Mouse (Mus musculus): ENCODE results near the gene Gprc5a. TPM values are rescaled to one million over a fixed set of nuclear protein-coding genes. Genes with fewer than 3 reads are reported as not detected.

Gene Gprc5a
- polyA plus RNA-seq, 1 experiment from 2014 or later: 14.0 TPM

DNA sequence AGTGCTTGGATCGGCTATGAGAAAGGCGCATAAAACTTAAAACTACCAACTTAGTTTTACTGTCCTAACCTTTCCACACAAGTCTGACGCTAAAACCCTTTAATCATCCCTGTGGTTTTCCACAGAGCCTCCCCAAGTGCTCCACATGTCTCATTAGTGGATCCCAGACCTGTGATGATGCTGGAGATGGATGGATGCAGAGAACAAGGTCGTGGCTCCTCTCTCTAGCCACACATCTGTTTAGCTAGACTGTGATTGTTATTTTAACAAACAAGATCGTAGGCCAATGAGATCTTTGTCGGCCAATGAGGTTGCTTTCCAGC, 47.6 kb downstream of the Gprc5a start:
- Histone ChIP-seq H3K4me3 (replicated peaks) (no peak overlapping the region), H3K36me3 (no peaks in the 10 kb centered on the region), H3K9ac (no peak overlapping the region), H3K27me3 (0 out of 2 replicates have a peak, but pooled peaks cover 3% of the 10 kb centered on the region), H3K4me2 (no peak overlapping the region), H3K9me3 (replicated peaks) (no peaks in the 10 kb centered on the region), H3K4me1 (peaks cover 6% of the 10 kb centered on the region; the same call in 1 of the 2 replicates), H3K27ac (no peak overlapping the region)
- ATAC-seq (replicated peaks; ENCODE audit: low FRiP score): no peak
- 17% methylated on average over 6 of the region's 6 CpGs for WGBS

DNA sequence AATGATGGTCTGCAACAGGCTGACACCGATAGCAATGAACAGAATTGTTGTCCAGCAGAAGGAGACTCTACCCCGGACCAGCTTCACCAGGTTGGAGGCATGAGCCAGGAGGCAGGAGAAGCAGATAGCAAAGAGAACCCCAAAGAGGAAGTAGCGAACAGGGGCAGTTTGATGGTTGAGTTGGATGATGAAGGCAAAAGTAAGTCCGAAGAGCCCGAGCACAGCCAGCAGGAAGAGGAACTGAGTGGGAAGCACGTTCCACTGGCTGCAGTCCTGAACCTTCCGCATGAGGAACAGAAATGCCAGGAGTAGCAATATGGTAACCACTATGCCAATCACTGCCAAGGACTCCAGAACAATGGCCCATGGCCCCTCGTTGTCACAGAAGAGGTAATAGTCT, 51.0 kb downstream of the Gprc5a start:
- 95% methylated on average over 8 of the region's 8 CpGs for WGBS
- ATAC-seq (replicated peaks; ENCODE audit: low FRiP score): no peak
- peaks cover 6% of the 10 kb centered on the region; the same call in 1 of the 2 replicates for H3K4me1 ChIP-seq
- no peaks in the 10 kb centered on the region for H3K9me3 ChIP-seq (replicated peaks)
- 0 out of 2 replicates have a peak, but pooled peaks cover 3% of the 10 kb centered on the region for H3K27me3 ChIP-seq
- H3K27ac ChIP-seq: no peak overlapping the region
- no peak overlapping the region for H3K4me3 ChIP-seq (replicated peaks)
- H3K4me2 ChIP-seq: no peak overlapping the region
- no peaks in the 10 kb centered on the region for H3K36me3 ChIP-seq
- no peak overlapping the region for H3K9ac ChIP-seq

DNA sequence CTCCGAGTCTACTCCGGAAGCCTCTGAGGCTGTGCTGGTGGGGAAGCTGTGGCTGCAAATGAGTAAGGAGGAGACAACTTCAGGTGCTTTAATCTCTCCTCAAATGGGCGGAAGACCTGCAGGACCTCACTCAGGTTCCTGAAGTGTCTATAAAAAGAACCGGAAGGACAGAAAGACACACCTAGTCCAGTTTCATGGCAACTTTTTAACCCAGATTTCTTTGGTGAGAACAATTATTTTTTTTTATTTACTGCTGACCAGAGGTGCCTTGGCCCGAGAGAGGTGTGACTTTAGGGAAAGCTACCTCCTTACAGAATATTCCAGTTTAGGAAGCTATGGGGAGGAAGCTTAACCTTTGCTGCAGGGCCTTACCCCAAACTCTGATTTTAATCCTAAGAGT, 52.7 kb downstream of the Gprc5a start, which contains the start of gene Gprc5d:
Gene Gprc5d (minus strand): TSS at position 101 of the 400 bp plus-strand sequence.
- no peak for ATAC-seq (replicated peaks; ENCODE audit: low FRiP score)
- WGBS: 80% methylated on average over 5 of the region's 5 CpGs

DNA sequence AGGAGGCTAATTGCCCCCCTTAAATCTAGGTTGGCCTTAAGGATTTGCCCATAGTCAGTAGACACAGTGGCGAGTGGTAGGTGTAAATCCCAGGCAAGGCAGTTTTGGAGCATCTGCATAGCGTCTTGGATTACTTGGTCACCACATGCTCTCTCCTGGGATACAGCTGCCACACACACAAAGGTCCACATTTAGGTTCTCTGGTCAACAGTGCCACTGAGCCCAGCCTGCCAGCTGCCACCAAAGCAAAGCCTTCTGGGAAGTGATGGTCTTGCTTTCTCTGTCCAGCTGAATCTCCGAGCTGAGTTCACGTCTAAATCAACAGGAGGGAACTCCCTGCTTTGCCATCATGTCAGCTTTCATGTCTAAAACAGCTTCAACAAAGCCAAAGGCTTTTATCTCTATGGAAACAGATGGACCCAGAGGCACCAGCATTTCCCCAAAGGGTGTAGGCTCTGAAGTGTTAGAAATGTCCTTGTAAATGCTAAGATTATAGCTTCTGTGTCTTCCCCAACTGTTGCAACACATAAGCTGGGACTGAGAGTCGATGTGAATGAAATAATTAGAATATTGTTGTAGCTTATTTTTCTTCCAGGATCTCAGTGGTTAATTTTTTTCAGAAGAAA, 59.4 kb downstream of the Gprc5a start:
- Histone ChIP-seq H3K4me2 (no peak overlapping the region), H3K9ac (no peak overlapping the region), H3K27ac (no peak overlapping the region), H3K4me1 (no peaks in the 10 kb centered on the region), H3K36me3 (no peaks in the 10 kb centered on the region), H3K27me3 (peaks cover 3% of the 10 kb centered on the region; the same call in 1 of the 2 replicates), H3K9me3 (replicated peaks) (no peaks in the 10 kb centered on the region), H3K4me3 (replicated peaks) (no peak overlapping the region)
- ATAC-seq (replicated peaks; ENCODE audit: low FRiP score): no peak
- WGBS: 53% methylated on average over 5 of the region's 5 CpGs

More for the DNA sequence above, 52.7 kb downstream of the Gprc5a start, which contains the start of gene Gprc5d:
- H3K4me2 ChIP-seq: no peak within 1 kb of the TSS
- no peak within 1 kb of the TSS for H3K9ac ChIP-seq
- H3K9me3 ChIP-seq (replicated peaks): no peaks in the 10 kb centered on the region
- no peak within 1 kb of the TSS for H3K4me3 ChIP-seq (replicated peaks)
- no peaks in the 10 kb centered on the region; the same call in 1 of the 2 replicates for H3K4me1 ChIP-seq
- H3K36me3 ChIP-seq: no peaks in the 10 kb centered on the region
- H3K27ac ChIP-seq: no peak within 1 kb of the TSS
- 0 out of 2 replicates have a peak, but pooled peaks cover 3% of the 10 kb centered on the region for H3K27me3 ChIP-seq

DNA sequence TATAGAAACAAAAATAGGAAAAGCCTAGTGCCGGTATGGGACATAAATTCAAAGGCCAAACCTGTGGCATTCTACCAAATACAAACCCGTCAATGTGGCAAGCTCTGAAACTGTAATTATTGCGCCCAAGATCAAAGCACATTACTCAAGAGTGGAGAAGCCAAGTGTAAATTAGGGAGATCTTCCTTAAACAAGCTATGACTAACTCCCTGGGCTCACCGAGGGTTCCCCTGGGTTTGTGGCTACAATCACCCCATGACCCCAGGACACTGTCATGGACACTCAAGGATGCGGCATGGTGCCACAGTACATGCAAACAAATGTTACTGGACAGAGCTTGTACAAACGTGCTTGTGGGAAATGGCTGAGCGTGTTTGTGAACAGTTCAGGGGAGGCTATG, 67.6 kb downstream of the Gprc5a start:
- Histone ChIP-seq H3K27ac (no peak overlapping the region), H3K36me3 (no peaks in the 10 kb centered on the region), H3K4me2 (no peak overlapping the region), H3K4me3 (replicated peaks) (no peak overlapping the region), H3K9me3 (replicated peaks) (no peaks in the 10 kb centered on the region), H3K27me3 (no peaks in the 10 kb centered on the region), H3K9ac (no peak overlapping the region), H3K4me1 (peaks cover 19% of the 10 kb centered on the region)
- no peak for ATAC-seq (replicated peaks; ENCODE audit: low FRiP score)
- WGBS: 80% methylated on average over 7 of the region's 7 CpGs

DNA sequence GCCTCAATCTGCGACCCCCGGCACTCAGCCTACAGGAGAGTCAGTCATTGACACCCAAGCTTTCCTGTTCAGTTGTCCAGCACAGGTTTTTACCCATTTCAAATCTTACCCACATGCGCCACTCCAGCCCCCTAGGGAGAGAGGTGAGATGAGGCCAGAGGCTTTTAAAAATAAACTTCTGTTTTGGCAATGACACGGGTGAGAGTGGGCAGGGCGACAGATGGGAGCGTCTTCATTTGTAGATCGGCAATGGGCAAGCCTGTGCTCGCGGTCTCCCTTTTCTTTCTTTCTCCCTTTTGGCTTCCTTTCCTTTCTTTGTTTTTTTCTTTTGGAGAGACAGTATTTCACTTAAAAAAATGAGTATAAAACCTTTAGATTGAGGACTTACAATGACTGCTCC, 68.0 kb downstream of the Gprc5a start:
- H3K4me3 ChIP-seq (replicated peaks): no peak overlapping the region
- H3K4me1 ChIP-seq: peaks cover 23% of the 10 kb centered on the region
- H3K27me3 ChIP-seq: no peaks in the 10 kb centered on the region
- WGBS: 93% methylated on average over 9 of the region's 9 CpGs
- H3K9ac ChIP-seq: no peak overlapping the region
- H3K4me2 ChIP-seq: no peak overlapping the region
- ATAC-seq (replicated peaks; ENCODE audit: low FRiP score): no peak
- H3K36me3 ChIP-seq: no peaks in the 10 kb centered on the region
- H3K27ac ChIP-seq: no peak overlapping the region
- H3K9me3 ChIP-seq (replicated peaks): no peaks in the 10 kb centered on the region

Other genes with a start within 250 kb of the Gprc5a start
- 2.3 and 3.1 TPM in 2 replicates for gene Crebl2, start 235.5 kb upstream of the Gprc5a start, polyA plus RNA-seq (2015; fragmentation: Nextera tagmentation; extraction: Ambion mirVana)
- gene Gpr19, start 167.1 kb upstream of the Gprc5a start, polyA plus RNA-seq (2015; fragmentation: Nextera tagmentation; extraction: Ambion mirVana): 11.0 and 12.3 TPM in 2 replicates
- 15.9 and 17.6 TPM in 2 replicates for gene Cdkn1b, start 145.2 kb upstream of the Gprc5a start, polyA plus RNA-seq (2015; fragmentation: Nextera tagmentation; extraction: Ambion mirVana)
- 3.9 and 4.6 TPM in 2 replicates for gene Apold1, start 83.9 kb upstream of the Gprc5a start, polyA plus RNA-seq (2015; fragmentation: Nextera tagmentation; extraction: Ambion mirVana)
- 118 and 120 TPM in 2 replicates for gene Ddx47, start 54.0 kb upstream of the Gprc5a start, polyA plus RNA-seq (2015; fragmentation: Nextera tagmentation; extraction: Ambion mirVana)
- gene Gprc5d, start 52.6 kb downstream of the Gprc5a start, polyA plus RNA-seq (2015; fragmentation: Nextera tagmentation; extraction: Ambion mirVana): not detected in 2 replicates
- gene Fam234b, start 132.3 kb downstream of the Gprc5a start, polyA plus RNA-seq (2015; fragmentation: Nextera tagmentation; extraction: Ambion mirVana): 35.5 and 37.4 TPM in 2 replicates
- gene Hebp1, start 132.4 kb downstream of the Gprc5a start, polyA plus RNA-seq (2015; fragmentation: Nextera tagmentation; extraction: Ambion mirVana): 27.1 and 28.0 TPM in 2 replicates
- 0.63 and 0.71 TPM in 2 replicates for gene Gsg1, start 188.7 kb downstream of the Gprc5a start, polyA plus RNA-seq (2015; fragmentation: Nextera tagmentation; extraction: Ambion mirVana)
- 0.16 and 0.17 TPM in 2 replicates for gene Pbp2, start 244.8 kb downstream of the Gprc5a start, polyA plus RNA-seq (2015; fragmentation: Nextera tagmentation; extraction: Ambion mirVana)